Mouse (Mus musculus) telencephalon, adult 2 months (tissue): ENCODE measurements at regions not wholly inside any gene's neighbourhood (a gene's known extent, or its start where the extent isn't known, plus 50 kb on each side); places are given as distances from the start of the nearest gene placed in this dataset.
A peak's percentile ranks its signal among the peaks of the same experiment; 100 is the strongest.

Experiments used
- DNase-seq: peaks from one replicate; pipeline ENCODE4 v3.0.0-alpha.2; 2011; ENCODE audit warnings: low read depth, low spot score

DNA sequence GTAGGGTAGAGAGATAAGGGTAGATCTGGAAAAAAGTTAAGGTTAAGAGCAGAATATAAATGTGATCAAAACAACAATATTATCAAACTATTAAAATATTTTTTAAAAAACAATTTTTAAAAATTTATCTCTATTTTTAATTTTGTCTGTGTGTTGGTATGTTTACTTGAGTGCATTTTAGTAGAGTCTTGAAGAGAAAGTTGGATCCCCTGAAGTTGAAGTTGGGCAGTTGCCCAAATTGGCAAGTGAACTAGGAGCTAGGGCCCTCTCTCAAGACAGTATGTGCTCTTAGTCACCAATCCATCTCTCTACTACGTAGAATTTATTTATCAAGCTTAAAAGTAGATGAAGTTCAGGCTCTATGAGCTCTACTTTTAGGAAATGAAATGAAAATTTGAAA lies 59.9 kb downstream of the Adamts1 start:
- DNase-seq = no peak

GRCm38 (mm10) chr16:85738606-85739195 lies 64.2 kb downstream of the Adamts1 start:
- no peak for DNase-seq

- no peak for DNase-seq
Observed at GRCm38 (mm10) chr16:85728026-85728425, 74.9 kb downstream of the Adamts1 start.

- no peak for DNase-seq
Observed at GRCm38 (mm10) chr16:85721968-85722367, 80.9 kb downstream of the Adamts1 start.

GRCm38 (mm10) chr16:85712291-85712690 lies 90.6 kb downstream of the Adamts1 start:
- DNase-seq = no peak

DNA sequence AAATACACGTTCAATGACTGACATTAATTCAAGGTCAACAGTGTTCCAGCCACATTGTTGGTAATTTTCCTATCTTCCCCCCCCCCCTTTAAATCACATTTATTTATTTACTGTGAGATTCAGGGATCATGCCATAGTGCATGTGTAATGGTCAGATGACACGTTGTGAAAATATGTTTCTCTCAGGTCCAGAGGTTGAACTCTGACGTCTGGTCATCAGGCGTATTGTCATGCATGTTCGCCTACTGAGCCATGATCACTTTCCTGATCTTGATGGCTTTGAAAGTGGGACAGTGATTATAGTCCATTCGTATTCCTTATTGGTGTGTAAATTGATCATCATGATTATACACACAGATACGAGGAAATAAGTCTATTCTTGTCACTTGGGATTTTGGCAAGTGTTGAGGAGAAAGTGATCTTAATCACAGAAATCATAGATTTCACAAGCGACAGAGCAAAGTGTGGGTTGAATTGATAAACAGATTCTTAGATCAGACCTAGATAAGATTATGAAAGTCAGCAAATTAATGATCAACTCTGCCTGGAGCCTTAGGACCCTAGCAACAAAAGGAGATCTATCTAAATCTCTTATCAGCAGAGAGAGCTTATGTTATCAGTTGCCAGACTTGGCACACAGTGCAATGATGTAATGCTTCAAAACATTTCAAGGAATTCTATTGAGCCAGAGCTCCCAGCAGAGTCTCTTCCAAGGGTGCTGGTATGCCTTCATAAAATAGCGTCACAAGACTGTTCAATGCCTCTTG lies 98.5 kb downstream of the Adamts1 start:
- no peak for DNase-seq

GRCm38 (mm10) chr16:85702889-85703480 lies 99.9 kb downstream of the Adamts1 start:
- DNase-seq = no peak

DNA sequence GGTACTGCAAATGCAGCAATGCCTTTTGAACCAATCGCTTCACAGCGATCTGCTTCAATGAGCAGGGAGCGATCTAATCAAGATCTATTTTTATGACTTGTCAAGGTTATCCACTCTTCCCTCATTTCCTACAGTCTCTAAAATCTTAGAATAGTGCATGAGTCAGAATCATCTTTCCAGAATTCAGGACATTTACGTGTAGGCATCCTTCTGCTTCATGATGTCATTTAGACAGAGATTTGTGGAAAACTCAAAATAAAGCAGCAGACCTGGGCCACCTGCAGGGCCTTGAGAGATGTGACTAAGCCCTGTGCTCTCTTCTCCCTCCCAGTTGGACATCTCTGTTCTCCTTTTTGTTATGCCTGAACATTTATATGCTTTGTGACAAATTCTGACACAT lies 103.6 kb downstream of the Adamts1 start:
- peak; percentile 54 for DNase-seq

DNA sequence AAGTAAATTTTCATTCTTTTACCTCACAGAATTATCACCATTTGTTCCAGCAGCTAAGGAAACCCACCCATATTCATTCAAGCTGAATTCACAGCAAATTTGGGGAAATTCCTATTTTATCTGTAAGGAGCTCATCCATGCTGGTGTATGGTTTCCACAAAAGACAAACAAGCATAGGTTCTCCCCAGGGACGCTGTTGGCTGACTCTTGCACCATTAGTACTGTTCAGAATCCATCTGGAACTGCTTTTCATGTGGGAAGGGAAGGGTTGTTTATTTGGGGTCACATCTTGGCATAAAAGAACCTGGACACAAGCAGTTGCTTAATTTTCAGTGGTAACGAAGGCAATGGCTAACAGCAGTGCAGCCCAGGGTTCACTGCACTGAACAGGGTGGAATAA lies 120.2 kb downstream of the Adamts1 start:
- DNase-seq = no peak

DNA sequence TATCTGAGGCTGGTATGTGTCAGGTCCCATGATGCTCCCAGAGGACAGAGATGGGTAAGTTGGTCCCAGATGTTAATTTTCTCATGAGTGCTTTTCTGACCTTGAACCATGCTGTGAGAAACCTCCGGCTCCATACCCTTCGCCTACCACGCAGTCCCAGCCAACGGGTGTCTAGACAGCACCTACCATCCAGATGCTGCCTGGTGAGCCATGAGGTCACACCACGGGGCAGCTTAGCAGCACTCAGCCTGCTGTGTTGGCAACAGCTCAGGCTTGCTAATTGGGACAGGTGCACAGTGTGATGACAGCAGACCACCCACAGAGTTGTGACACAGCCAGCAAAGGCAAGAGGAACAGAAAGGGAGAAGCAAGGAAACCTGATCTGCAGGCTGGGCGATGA lies 122.6 kb downstream of the Adamts1 start:
- no peak for DNase-seq

DNA sequence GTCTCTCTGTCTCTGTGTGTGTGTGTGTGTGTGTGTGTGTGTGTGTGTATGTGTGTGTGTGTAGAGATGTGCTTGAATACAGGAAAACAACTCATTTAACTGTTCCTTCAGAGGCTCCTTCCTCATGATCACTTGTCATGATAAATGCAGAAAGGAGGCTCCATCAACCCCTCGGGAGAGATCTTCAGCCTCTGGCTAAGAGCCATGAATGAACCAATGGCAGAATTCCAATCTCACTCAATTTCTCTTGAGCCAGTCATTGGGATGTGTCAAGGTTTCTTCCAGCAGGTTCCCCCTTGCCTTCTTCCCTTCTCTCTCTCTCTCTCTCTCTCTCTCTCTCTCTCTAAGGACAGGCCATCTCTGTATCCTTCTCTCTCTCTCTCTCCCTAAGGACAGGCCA lies 124.1 kb downstream of the Adamts1 start:
- DNase-seq = no peak

- no peak for DNase-seq
Observed at GRCm38 (mm10) chr16:85678228-85678627, 124.7 kb downstream of the Adamts1 start.

GRCm38 (mm10) chr16:85677027-85677426 lies 123.8 kb upstream of the Cyyr1 start:
- DNase-seq = no peak

GRCm38 (mm10) chr16:85668767-85669166 lies 115.6 kb upstream of the Cyyr1 start:
- no peak for DNase-seq

- no peak for DNase-seq
Observed at GRCm38 (mm10) chr16:85667790-85668189, 114.6 kb upstream of the Cyyr1 start.

GRCm38 (mm10) chr16:85649516-85649915 lies 96.3 kb upstream of the Cyyr1 start:
- DNase-seq = no peak

- no peak for DNase-seq
Observed at GRCm38 (mm10) chr16:85640992-85641391, 87.8 kb upstream of the Cyyr1 start.

DNA sequence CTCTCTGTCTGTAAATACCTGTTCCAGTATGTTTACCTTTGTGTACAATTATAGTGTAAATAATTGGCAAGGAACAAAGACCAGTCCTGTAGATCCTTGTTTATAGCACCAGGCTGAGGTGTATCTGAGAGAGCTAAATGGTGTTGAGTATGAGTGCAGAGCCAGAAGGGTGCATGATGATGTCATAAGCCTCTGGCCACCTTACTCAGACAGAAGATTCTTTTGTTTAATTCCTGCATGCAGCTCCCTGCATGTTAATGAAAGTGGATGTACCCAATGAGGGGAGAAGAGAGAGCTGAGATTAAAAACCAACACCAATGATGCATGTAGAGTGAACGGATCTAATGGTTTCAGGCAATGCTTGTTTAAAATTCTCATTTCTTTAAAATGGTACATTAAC lies 83.9 kb upstream of the Cyyr1 start:
- no peak for DNase-seq

DNA sequence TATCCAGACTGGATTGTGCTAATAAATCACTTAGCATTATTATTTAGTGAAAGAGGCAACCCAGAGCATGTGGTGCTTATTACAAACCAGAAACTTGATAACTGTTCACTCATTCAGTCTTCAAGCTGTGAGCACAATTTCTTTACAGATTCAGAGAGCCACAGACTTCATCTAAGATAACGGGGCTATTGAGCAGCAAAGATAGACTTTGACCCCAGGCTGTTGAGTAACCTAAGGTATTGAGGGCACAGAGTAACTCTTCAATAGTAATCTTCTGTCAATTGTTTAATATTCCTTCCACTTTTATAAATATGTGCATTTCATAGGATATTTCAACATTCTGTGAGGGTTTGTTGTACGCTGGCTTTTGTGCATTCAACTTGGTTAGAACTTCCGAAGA lies 76.5 kb upstream of the Cyyr1 start:
- DNase-seq = no peak

DNA sequence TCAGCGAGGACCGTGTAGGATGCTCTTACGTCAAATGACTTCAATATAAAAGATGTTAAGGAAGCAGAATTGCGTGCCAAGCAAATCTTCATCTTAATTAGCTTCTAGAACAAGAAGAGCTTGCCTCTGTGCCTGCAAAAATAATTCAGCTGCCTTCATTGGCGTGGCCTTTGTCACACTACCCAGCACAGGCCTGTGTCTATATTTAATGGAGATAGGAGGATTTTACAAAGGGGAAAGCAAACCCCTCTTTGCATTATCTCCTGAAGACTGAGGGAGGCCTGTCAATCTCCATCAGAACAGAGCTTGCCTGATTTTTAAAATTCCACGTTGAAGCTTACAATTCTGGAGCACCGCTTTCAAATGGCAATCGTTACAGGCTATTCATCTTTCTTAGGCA lies 71.3 kb upstream of the Cyyr1 start:
- peak; percentile 12 for DNase-seq

DNA sequence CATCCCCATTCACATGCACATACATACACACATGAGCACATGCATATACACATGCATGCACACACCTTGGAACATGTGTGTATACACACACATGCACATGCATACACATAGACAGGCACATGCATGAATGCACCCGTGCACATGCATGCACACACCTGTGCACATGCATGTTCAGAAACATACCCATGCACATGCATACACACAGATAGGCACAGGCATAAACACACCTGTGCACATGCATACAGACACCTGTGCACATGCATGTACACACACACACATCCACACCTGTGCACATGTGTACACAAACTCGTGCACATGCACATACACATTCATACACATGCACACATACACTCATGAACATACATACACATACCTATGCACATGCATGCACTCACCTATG lies 50.9 kb upstream of the Cyyr1 start:
- no peak for DNase-seq
